28 mouse cellular contexts compared by ENCODE assay signal in genomic region chr15:80574211-80575040, GRCm38 (mm10). TPM values are rescaled to one million over a fixed set of nuclear protein-coding genes. Genes with fewer than 3 reads are reported as not detected.
DNase-seq lines count a peak whose midpoint lies in the region; ATAC-seq and TF ChIP-seq lines count a peak whose summit lies in the region.
"Had no signal": no experiment of that assay in that cellular context is flagged by ENCODE, and none has a peak within 500 bp of the region (broad histone marks: within the 10 kb centered on the region; RNA-seq: fewer than 3 reads in every experiment).

No protein-coding gene starts in this region.

- no peak for ATAC-seq in forebrain, postnatal 0 days
- ATAC-seq in forebrain, embryonic 13.5 days: no peak
- ATAC-seq in midbrain, postnatal 0 days (ENCODE audit: low FRiP score): no peak
- ATAC-seq: hindbrain, embryonic 16.5 days had no signal

- WGBS in forebrain, postnatal 0 days: 82% methylated on average over 17 of the region's 17 CpGs
- 91% methylated on average over 17 of the region's 17 CpGs for WGBS in forebrain, embryonic 13.5 days
- WGBS in midbrain, postnatal 0 days: 89% methylated on average over 17 of the region's 17 CpGs
- 96% methylated on average over 17 of the region's 17 CpGs for WGBS in midbrain, embryonic 10.5 days
- WGBS in limb, embryonic 10.5 days: 94% methylated on average over 17 of the region's 17 CpGs

- no peak for TF ChIP-seq CTCF in forebrain, postnatal 0 days (IDR thresholded peaks at IDR 0.05; ENCODE audit: low read depth)
- TF ChIP-seq CTCF in midbrain, postnatal 0 days (IDR thresholded peaks at IDR 0.05): no peak

- H3K36me3 ChIP-seq in forebrain, postnatal 0 days (ENCODE audit: insufficient read depth): no peaks in the 10 kb centered on the region
- H3K36me3 ChIP-seq in forebrain, embryonic 13.5 days (ENCODE audit: poor library complexity, severe bottlenecking): no peaks in the 10 kb centered on the region
- H3K36me3 ChIP-seq in midbrain, postnatal 0 days (ENCODE audit: insufficient read depth, low read length): no peaks in the 10 kb centered on the region
- H3K36me3 ChIP-seq in midbrain, embryonic 10.5 days: no peaks in the 10 kb centered on the region
- H3K36me3 ChIP-seq in limb, embryonic 10.5 days: no peaks in the 10 kb centered on the region
- H3K36me3 ChIP-seq: forebrain, embryonic 10.5 days; heart, embryonic 12.5 days; limb, embryonic 15.5 days; liver, embryonic 15.5 days; neural tube, embryonic 12.5 days had no signal

- no peak overlapping the region for H3K4me3 ChIP-seq in forebrain, postnatal 0 days (ENCODE audit: low read depth, low read length)
- H3K4me3 ChIP-seq in forebrain, embryonic 13.5 days: no peak overlapping the region
- H3K4me3 ChIP-seq in midbrain, postnatal 0 days (ENCODE audit: low read depth, low read length): no peak overlapping the region
- H3K4me3 ChIP-seq in midbrain, embryonic 10.5 days: no peak overlapping the region
- no peak overlapping the region for H3K4me3 ChIP-seq in limb, embryonic 10.5 days
- H3K4me3 ChIP-seq: forebrain, embryonic 10.5 days; heart, embryonic 12.5 days; limb, embryonic 15.5 days; liver, embryonic 15.5 days; neural tube, embryonic 12.5 days had no signal

- no peak overlapping the region for H3K27ac ChIP-seq in forebrain, postnatal 0 days (ENCODE audit: low read depth, low read length)
- no peak overlapping the region for H3K27ac ChIP-seq in forebrain, embryonic 13.5 days
- H3K27ac ChIP-seq in midbrain, postnatal 0 days (ENCODE audit: low read depth, low read length): no peak overlapping the region
- no peak overlapping the region for H3K27ac ChIP-seq in midbrain, embryonic 10.5 days (replicated peaks)
- H3K27ac ChIP-seq in limb, embryonic 10.5 days: no peak overlapping the region
- H3K27ac ChIP-seq: forebrain, embryonic 10.5 days; kidney, postnatal 0 days; limb, embryonic 15.5 days; liver, embryonic 15.5 days; macrophage; neural tube, embryonic 12.5 days had no signal

- peak; percentile 58 for DNase-seq in forebrain, postnatal 0 days
- peak; percentile 44 for DNase-seq in midbrain, postnatal 0 days (ENCODE audit: low spot score)
- DNase-seq in midbrain, embryonic 10.5 days (ENCODE audit: low spot score): no peak
- DNase-seq in cerebellum, adult 18-20 months: peak; percentile 44 to 58
- DNase-seq in cerebellum, postnatal 25 days: peak; percentile 31 to 60
- no peak for DNase-seq in limb, embryonic 10.5 days (ENCODE audit: low spot score)
- no peak for DNase-seq in kidney, postnatal 36 days
- DNase-seq: gastrocnemius, postnatal 25 days; heart, postnatal 4 days; kidney, adult 18-20 months had no signal

- H3K9me3 ChIP-seq in forebrain, postnatal 0 days (ENCODE audit: low read length): no peaks in the 10 kb centered on the region
- no peaks in the 10 kb centered on the region for H3K9me3 ChIP-seq in forebrain, embryonic 13.5 days (replicated peaks)
- no peaks in the 10 kb centered on the region for H3K9me3 ChIP-seq in midbrain, postnatal 0 days (ENCODE audit: low read length)
- H3K9me3 ChIP-seq in midbrain, embryonic 10.5 days (replicated peaks): no peaks in the 10 kb centered on the region
- no peaks in the 10 kb centered on the region for H3K9me3 ChIP-seq in limb, embryonic 10.5 days (replicated peaks)
- H3K9me3 ChIP-seq: forebrain, embryonic 10.5 days; heart, embryonic 12.5 days; limb, embryonic 15.5 days; liver, embryonic 15.5 days; neural tube, embryonic 12.5 days had no signal

- no peak overlapping the region for H3K4me2 ChIP-seq in forebrain, postnatal 0 days (ENCODE audit: low read depth)
- no peak overlapping the region for H3K4me2 ChIP-seq in forebrain, embryonic 13.5 days
- no peak overlapping the region for H3K4me2 ChIP-seq in midbrain, postnatal 0 days (ENCODE audit: low read depth, low read length, poor library complexity, severe bottlenecking)
- H3K4me2 ChIP-seq: heart, embryonic 12.5 days; limb, embryonic 15.5 days; liver, embryonic 15.5 days; midbrain, embryonic 11.5 days; neural tube, embryonic 12.5 days had no signal

- H3K27me3 ChIP-seq in forebrain, postnatal 0 days (ENCODE audit: insufficient read depth, low read length): no peaks in the 10 kb centered on the region
- peaks cover 6% of the 10 kb centered on the region; the same call in 1 of the 2 replicates for H3K27me3 ChIP-seq in forebrain, embryonic 13.5 days
- H3K27me3 ChIP-seq in midbrain, postnatal 0 days (ENCODE audit: insufficient read depth, low read length): no peaks in the 10 kb centered on the region
- H3K27me3 ChIP-seq in midbrain, embryonic 10.5 days (ENCODE audit: low read depth, poor library complexity, severe bottlenecking): peaks cover 42% of the 10 kb centered on the region
- peaks cover 77% of the 10 kb centered on the region for H3K27me3 ChIP-seq in limb, embryonic 10.5 days (ENCODE audit: low read depth, poor library complexity, severe bottlenecking)

- H3K4me1 ChIP-seq in forebrain, postnatal 0 days (ENCODE audit: insufficient read depth): peaks cover 5% of the 10 kb centered on the region; the same call in 1 of the 2 replicates
- H3K4me1 ChIP-seq in forebrain, embryonic 13.5 days: peaks cover 20% of the 10 kb centered on the region
- 0 out of 2 replicates have a peak, but pooled peaks cover 2% of the 10 kb centered on the region for H3K4me1 ChIP-seq in midbrain, postnatal 0 days (ENCODE audit: insufficient read depth, low read length)
- peaks cover 26% of the 10 kb centered on the region for H3K4me1 ChIP-seq in midbrain, embryonic 10.5 days
- H3K4me1 ChIP-seq in limb, embryonic 10.5 days: no peaks in the 10 kb centered on the region
- H3K4me1 ChIP-seq: limb, embryonic 15.5 days; liver, embryonic 15.5 days had no signal

- H3K9ac ChIP-seq in forebrain, postnatal 0 days: no peak overlapping the region
- no peak overlapping the region for H3K9ac ChIP-seq in forebrain, embryonic 13.5 days
- H3K9ac ChIP-seq in midbrain, postnatal 0 days (replicated peaks; ENCODE audit: low read length, poor library complexity, severe bottlenecking): no peak overlapping the region
- H3K9ac ChIP-seq: heart, embryonic 12.5 days; limb, embryonic 15.5 days; liver, embryonic 15.5 days; neural tube, embryonic 12.5 days had no signal

RNA-seq across cellular contexts. Expression of gene Grap2, which starts 2.0 kb away (rescaled TPM):
- total RNA-seq in forebrain, postnatal 0 days (2014; rRNA removed): 0.23 TPM in 1 of 2 replicates, not detected in the other
- 0.21 TPM in 1 of 2 replicates, not detected in the other for polyA plus RNA-seq in forebrain, postnatal 0 days (2015; fragmentation: Nextera tagmentation; extraction: Ambion mirVana)
- 0.26 and 0.91 TPM in 2 replicates for polyA plus RNA-seq in forebrain, embryonic 13.5 days (2015; fragmentation: Nextera tagmentation; extraction: Ambion mirVana)
- total RNA-seq in midbrain, postnatal 0 days (2014; rRNA removed): 0.19 and 0.66 TPM in 2 replicates
- 0.07 TPM in 1 of 2 replicates, not detected in the other for polyA plus RNA-seq in midbrain, postnatal 0 days (2015; fragmentation: Nextera tagmentation; extraction: Ambion mirVana)
- polyA plus RNA-seq in midbrain, embryonic 10.5 days (2016; fragmentation: Nextera tagmentation; extraction: Ambion mirVana): 1.2 and 2.5 TPM in 2 replicates
- 0.45 and 1.3 TPM in 2 replicates for polyA plus RNA-seq in limb, embryonic 10.5 days (2016; fragmentation: Nextera tagmentation; extraction: Ambion mirVana)

RNA-seq across cellular contexts. Expression of gene Enthd1, which starts 9.5 kb away (rescaled TPM):
- total RNA-seq in forebrain, postnatal 0 days (2014; rRNA removed): not detected in 2 replicates
- not detected in 2 replicates for polyA plus RNA-seq in forebrain, postnatal 0 days (2015; fragmentation: Nextera tagmentation; extraction: Ambion mirVana)
- polyA plus RNA-seq in forebrain, embryonic 13.5 days (2015; fragmentation: Nextera tagmentation; extraction: Ambion mirVana): not detected in 2 replicates
- total RNA-seq in midbrain, postnatal 0 days (2014; rRNA removed): not detected in 2 replicates
- polyA plus RNA-seq in midbrain, postnatal 0 days (2015; fragmentation: Nextera tagmentation; extraction: Ambion mirVana): not detected in 2 replicates
- polyA plus RNA-seq in midbrain, embryonic 10.5 days (2016; fragmentation: Nextera tagmentation; extraction: Ambion mirVana): not detected in 2 replicates
- not detected in 2 replicates for polyA plus RNA-seq in limb, embryonic 10.5 days (2016; fragmentation: Nextera tagmentation; extraction: Ambion mirVana)
- total RNA-seq: adrenal gland, postnatal 4 days; CH12.LX; gastrocnemius, postnatal 25 days; heart, postnatal 4 days; layer of hippocampus, adult 18-20 months; layer of hippocampus, postnatal 25 days; MEL; monocyte, adult 5-6 weeks had no signal
- polyA plus RNA-seq: forebrain, embryonic 10.5 days; heart, embryonic 12.5 days; hindbrain, embryonic 16.5 days; kidney, postnatal 0 days; liver, embryonic 15.5 days; lung, embryonic 16.5 days; macrophage; midbrain, embryonic 11.5 days; neural tube, embryonic 12.5 days; stomach, embryonic 14.5 days had no signal

Comparison
In these comparisons a context has a peak if more than half of its experiments do, and no peak if none do; other contexts are left out.
1. DNase-seq: peak in forebrain, postnatal 0 days (single experiment), midbrain, postnatal 0 days (single experiment), cerebellum, adult 18-20 months (2 of 2) and cerebellum, postnatal 25 days (2 of 2); none in midbrain, embryonic 10.5 days (single experiment), limb, embryonic 10.5 days (single experiment) and kidney, postnatal 36 days (0 of 2).